Mouse (Mus musculus) large intestine, adult 2 months (tissue): ENCODE results near the gene Tmem240. TPM values are rescaled to one million over a fixed set of nuclear protein-coding genes. Genes with fewer than 3 reads are reported as not detected.
"Not testable (repeated sequence)": the region's sequence is repeated elsewhere in the genome, so short reads cannot be mapped to it uniquely, and the experiment has no call there.

Experiments
- DNase-seq: peaks from one replicate; pipeline ENCODE4 v3.0.0-alpha.2; 2012; ENCODE audit warnings: low read depth, low spot score
- WGBS: fragments of 180-500 bp; shearing (Covaris S2); methylation state at CpG from one replicate; pipeline ENCODE4 v1.1.7; 2018; 5-methylcytosine and 5-hydroxymethylcytosine counted together
- polyA plus RNA-seq: library from polyadenylated mRNA; depleted of rRNA; stranded (reverse); fragments of >200 nt; gene quantifications from 2 replicates; pipeline ENCODE4 v1.2.3, GENCODE M21; 2012; rRNA removed

Tmem240 gene
- polyA plus RNA-seq, 1 experiment, result 0.51 TPM

DNA sequence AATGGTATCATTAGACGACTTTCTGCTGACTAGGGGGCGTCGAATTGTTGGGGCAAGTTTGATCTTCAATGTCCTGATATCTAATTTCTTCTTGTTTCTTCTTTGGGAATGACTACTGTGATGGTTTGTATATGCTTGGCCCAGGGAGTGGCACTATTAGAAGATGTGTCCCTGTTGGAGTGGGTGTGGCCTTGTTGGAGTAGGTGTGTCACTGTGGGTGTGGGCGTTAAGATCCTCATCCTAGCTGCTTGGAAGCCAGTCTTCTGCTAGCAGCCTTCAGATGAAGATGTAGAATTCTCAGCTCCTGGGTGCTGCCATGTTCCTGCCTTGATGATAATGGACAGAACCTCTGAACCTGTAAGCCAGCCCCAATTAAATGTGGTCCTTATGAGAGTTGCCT, 54.2 kb downstream of the Tmem240 start:
- not testable (repeated sequence) for DNase-seq
- WGBS, result 75% methylated on average over 4 of the region's 4 CpGs

DNA sequence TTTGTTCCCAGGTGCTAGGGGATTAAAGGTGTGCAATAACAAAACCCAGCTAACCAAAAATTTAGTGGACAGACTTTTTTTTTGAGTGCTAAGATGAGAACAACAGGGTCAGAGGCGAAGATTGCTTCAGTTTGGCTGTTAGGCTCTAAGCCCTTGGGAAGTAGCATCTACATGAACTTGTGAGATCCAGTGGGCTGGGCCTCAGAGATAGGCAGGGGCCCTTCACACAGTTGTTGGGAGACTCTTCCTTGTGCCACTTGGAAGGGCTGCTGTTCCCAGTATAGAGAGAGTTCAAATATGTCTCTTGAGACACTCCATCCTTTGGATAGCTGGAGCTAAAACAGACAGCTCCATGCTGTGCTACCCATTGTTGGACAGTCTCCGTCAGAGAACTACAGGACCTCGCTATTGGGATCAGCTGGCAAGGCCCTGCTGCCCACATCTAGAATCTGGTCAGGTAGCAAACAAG, 55.5 kb downstream of the Tmem240 start, which contains the start of gene Ankrd65:
Gene Ankrd65 (plus strand): TSS at position 419 of the 469 bp plus-strand sequence.
- 90% methylated on average over 3 of the region's 3 CpGs for WGBS
- no peak for DNase-seq

Other genes starting within 250 kb of the Tmem240 start
- 1,100 and 1,475 TPM in 2 replicates for gene Gnb1, start 243.4 kb upstream of the Tmem240 start, polyA plus RNA-seq
- 142 and 164 TPM in 2 replicates for gene Nadk, start 172.4 kb upstream of the Tmem240 start, polyA plus RNA-seq
- gene Slc35e2, start 133.4 kb upstream of the Tmem240 start, polyA plus RNA-seq, result 11.4 and 23.7 TPM in 2 replicates
- gene Cdk11b, start 109.9 kb upstream of the Tmem240 start, polyA plus RNA-seq, result 43.3 and 43.8 TPM in 2 replicates
- not detected in 2 replicates for gene Gm10563, start 89.4 kb upstream of the Tmem240 start, polyA plus RNA-seq
- gene Mmp23, start 81.4 kb upstream of the Tmem240 start, polyA plus RNA-seq, result 19.6 and 19.7 TPM in 2 replicates
- gene Mib2, start 65.6 kb upstream of the Tmem240 start, polyA plus RNA-seq, result 36.6 and 47.6 TPM in 2 replicates
- gene Fndc10, start 40.5 kb upstream of the Tmem240 start, polyA plus RNA-seq, result 10.1 and 12.2 TPM in 2 replicates
- gene Ssu72, start 30.0 kb upstream of the Tmem240 start, polyA plus RNA-seq, result 125 and 153 TPM in 2 replicates
- 78.3 and 91.6 TPM in 2 replicates for gene Atad3a, start 26.3 kb downstream of the Tmem240 start, polyA plus RNA-seq
- gene Vwa1, start 39.9 kb downstream of the Tmem240 start, polyA plus RNA-seq, result 10.6 and 36.8 TPM in 2 replicates
- gene Tmem88b, start 51.1 kb downstream of the Tmem240 start, polyA plus RNA-seq, result 0.55 and 1.2 TPM in 2 replicates
- not detected in 2 replicates for gene Ankrd65, start 55.6 kb downstream of the Tmem240 start, polyA plus RNA-seq
- gene Mrpl20, start 68.1 kb downstream of the Tmem240 start, polyA plus RNA-seq, result 73.4 and 84.4 TPM in 2 replicates
- gene Ccnl2, start 77.7 kb downstream of the Tmem240 start, polyA plus RNA-seq, result 45.9 and 63.9 TPM in 2 replicates
- 123 and 143 TPM in 2 replicates for gene Aurkaip1, start 96.5 kb downstream of the Tmem240 start, polyA plus RNA-seq
- 55.5 and 69.3 TPM in 2 replicates for gene Mxra8, start 104.9 kb downstream of the Tmem240 start, polyA plus RNA-seq
- gene Dvl1, start 112.6 kb downstream of the Tmem240 start, polyA plus RNA-seq, result 73.8 and 106 TPM in 2 replicates
- 1.3 and 1.9 TPM in 2 replicates for gene Tas1r3, start 128.6 kb downstream of the Tmem240 start, polyA plus RNA-seq
- 51.3 and 55.5 TPM in 2 replicates for gene Cptp, start 134.6 kb downstream of the Tmem240 start, polyA plus RNA-seq
- 36.6 and 36.7 TPM in 2 replicates for gene Ints11, start 134.7 kb downstream of the Tmem240 start, polyA plus RNA-seq
- 31.4 and 39.4 TPM in 2 replicates for gene Pusl1, start 157.0 kb downstream of the Tmem240 start, polyA plus RNA-seq
- 9.5 and 16.3 TPM in 2 replicates for gene Acap3, start 157.0 kb downstream of the Tmem240 start, polyA plus RNA-seq
- gene Ube2j2, start 209.0 kb downstream of the Tmem240 start, polyA plus RNA-seq, result 77.4 and 92.8 TPM in 2 replicates
- gene C1qtnf12, start 227.5 kb downstream of the Tmem240 start, polyA plus RNA-seq, result 77.0 and 151 TPM in 2 replicates